Mouse (Mus musculus) hindbrain, embryonic 14.5 days (tissue): Measurements from ENCODE around the gene Gbf1. TPM values are rescaled to one million over a fixed set of nuclear protein-coding genes. Genes with fewer than 3 reads are reported as not detected.
A peak's percentile ranks its signal among the peaks of the same experiment; 100 is the strongest.
"Not testable (repeated sequence)": the region's sequence is repeated elsewhere in the genome, so short reads cannot be mapped to it uniquely, and the experiment has no call there.

Experiments
- ATAC-seq: fragments of 200-750 bp; cut with Nextera tagmentation; 2 replicates; pipeline ENCODE4 v1.8.0; 2017; ENCODE audit warnings: moderate number of reproducible peaks, mild to moderate bottlenecking, moderate TSS enrichment, moderate library complexity; ENCODE audit not compliant: low FRiP score
- DNase-seq: peaks from one replicate; pipeline ENCODE4 v3.0.0-alpha.2; 2015; ENCODE audit warnings: low spot score
- H3K27ac ChIP-seq: fragments of 300-500 bp; sonication (generic); 2 replicates; pipeline ENCODE4 v1.5.1; 2014; ENCODE audit warnings: mild to moderate bottlenecking, moderate library complexity
- H3K27me3 ChIP-seq: fragments of 300-500 bp; sonication (generic); 2 replicates; pipeline ENCODE4 v1.6.1; 2014; ENCODE audit warnings: mild to moderate bottlenecking, low read length, mixed read lengths; ENCODE audit not compliant: control insufficient read depth, insufficient read depth
- H3K36me3 ChIP-seq: fragments of 300-500 bp; sonication (generic); replicated peaks from 2 replicates; pipeline ENCODE4 v1.6.1; 2014; ENCODE audit not compliant: control insufficient read depth, insufficient read depth
- H3K4me1 ChIP-seq: fragments of 300-500 bp; sonication (generic); replicated peaks from 2 replicates; pipeline ENCODE4 v1.6.1; 2014; ENCODE audit warnings: antibody characterized with exemption, low read length, mixed read lengths; ENCODE audit not compliant: control insufficient read depth, insufficient read depth
- H3K4me2 ChIP-seq: fragments of 300-500 bp; sonication (generic); replicated peaks from 2 replicates; pipeline ENCODE4 v1.6.1; 2014; ENCODE audit warnings: mild to moderate bottlenecking, moderate library complexity
- H3K4me3 ChIP-seq: fragments of 300-500 bp; sonication (generic); replicated peaks from 2 replicates; pipeline ENCODE4 v1.5.1; 2014; ENCODE audit warnings: mild to moderate bottlenecking, low read length
- H3K9ac ChIP-seq: fragments of 300-500 bp; sonication (generic); 2 replicates; pipeline ENCODE4 v1.6.1; 2014
- H3K9me3 ChIP-seq: fragments of 300-500 bp; sonication (generic); 2 replicates; pipeline ENCODE4 v1.6.1; 2016; ENCODE audit warnings: low read length; ENCODE audit not compliant: control insufficient read depth
- WGBS: fragments of 180-500 bp; shearing (Covaris S2); extraction: QIAGEN DNeasy Blood & Tissue Kit; methylation state at CpG from one replicate; pipeline ENCODE4 v1.1.7; 2014; 5-methylcytosine and 5-hydroxymethylcytosine counted together
- polyA plus RNA-seq: library from polyadenylated mRNA; unstranded; fragments of >200 nt; fragmentation: Nextera tagmentation; extraction: Ambion mirVana; gene quantifications from 2 replicates; pipeline ENCODE4 v1.2.1, GENCODE M21; 2014

Gene Gbf1
- polyA plus RNA-seq, 1 experiment from 2014 or later = 68.3 TPM

DNA sequence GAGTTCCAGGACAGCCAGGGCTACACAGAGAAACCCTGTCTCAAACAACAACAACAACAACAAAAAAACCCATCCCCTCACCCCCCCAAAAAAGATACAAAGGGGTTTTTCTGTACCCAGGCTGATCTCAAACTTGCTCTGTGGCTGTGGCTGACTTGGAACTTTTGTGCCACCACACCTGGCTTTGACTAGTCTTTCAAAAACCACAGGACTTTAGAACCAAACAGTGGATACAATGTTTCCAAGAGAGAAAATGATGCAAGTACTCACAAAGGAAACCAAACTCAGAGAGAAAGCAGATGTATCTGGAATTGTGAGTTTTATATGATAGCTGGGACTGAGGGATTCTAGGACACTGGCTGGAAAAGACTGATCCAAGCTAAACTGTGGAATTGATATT is 27.7 kb upstream of the Gbf1 start:
- Histone ChIP-seq H3K27me3 (0 out of 2 replicates have a peak, but pooled peaks cover 6% of the 10 kb centered on the region), H3K4me2 (no peak overlapping the region), H3K9me3 (no peaks in the 10 kb centered on the region), H3K9ac (no peak overlapping the region), H3K4me1 (no peaks in the 10 kb centered on the region), H3K36me3 (no peaks in the 10 kb centered on the region), H3K4me3 (no peak overlapping the region), H3K27ac (no peak overlapping the region)
- ATAC-seq (no peak), DNase-seq (no peak)

DNA sequence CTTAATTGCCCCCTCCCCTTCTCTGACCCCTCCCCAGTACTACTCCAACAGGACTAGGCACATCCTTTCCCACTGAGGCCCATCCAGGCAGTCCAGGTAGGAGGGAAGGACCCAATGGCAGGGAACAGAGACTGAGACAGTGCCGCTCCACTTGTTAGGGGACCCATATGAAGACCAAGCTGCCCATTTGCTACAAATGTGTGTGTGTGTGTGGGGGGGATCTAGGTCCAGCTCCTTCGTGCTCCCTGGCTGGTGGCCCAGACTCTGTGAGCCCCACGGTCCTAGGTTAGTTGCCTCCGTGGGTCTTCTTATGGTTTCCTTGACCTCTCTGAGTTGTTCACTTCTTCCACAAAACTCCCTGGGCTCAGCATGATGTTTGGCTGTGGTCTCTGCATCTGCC is 26.0 kb upstream of the Gbf1 start:
- Histone ChIP-seq H3K4me2 (no peak overlapping the region), H3K9me3 (no peaks in the 10 kb centered on the region), H3K27me3 (peaks cover 18% of the 10 kb centered on the region), H3K4me1 (no peaks in the 10 kb centered on the region), H3K27ac (no peak overlapping the region), H3K36me3 (no peaks in the 10 kb centered on the region), H3K4me3 (no peak overlapping the region), H3K9ac (no peak overlapping the region)
- WGBS = 89% methylated on average over 4 of the region's 4 CpGs
- DNase-seq (no peak), ATAC-seq (no peak)

DNA sequence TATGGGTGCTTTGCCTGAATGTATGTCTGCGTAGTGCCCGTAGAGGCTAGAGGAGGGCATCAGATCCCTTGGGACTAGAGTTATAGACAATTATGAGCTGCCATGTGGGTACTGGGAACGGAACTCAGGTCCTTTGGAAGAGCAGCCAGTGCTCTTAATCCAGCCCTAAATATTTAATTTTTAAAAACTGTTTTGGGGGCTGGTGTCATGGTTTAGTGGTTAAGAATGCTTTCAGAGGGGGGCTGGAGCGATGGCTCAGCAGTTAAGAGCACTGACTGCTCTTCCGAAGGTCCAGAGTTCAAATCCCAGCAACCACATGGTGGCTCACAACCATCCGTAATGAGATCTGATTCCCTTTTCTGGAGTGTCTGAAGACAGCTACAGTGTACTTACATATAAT is 22.6 kb upstream of the Gbf1 start:
- H3K27ac ChIP-seq, H3K4me2 ChIP-seq, H3K9ac ChIP-seq, H3K9me3 ChIP-seq, H3K4me1 ChIP-seq, H3K4me3 ChIP-seq, H3K36me3 ChIP-seq, ATAC-seq, DNase-seq: not testable (repeated sequence)
- WGBS = 89% methylated on average over 5 of the region's 6 CpGs
- H3K27me3 ChIP-seq = peaks cover 51% of the 10 kb centered on the region

- H3K9ac ChIP-seq = no peak overlapping the region
- DNase-seq = no peak
- no peak overlapping the region for H3K27ac ChIP-seq
- 12% methylated on average over 8 of the region's 8 CpGs for WGBS
- no peak for ATAC-seq
- H3K27me3 ChIP-seq = peaks cover 63% of the 10 kb centered on the region
- no peak overlapping the region for H3K4me3 ChIP-seq
- H3K4me1 ChIP-seq = peaks cover 7% of the 10 kb centered on the region
- H3K9me3 ChIP-seq = no peaks in the 10 kb centered on the region
- no peaks in the 10 kb centered on the region for H3K36me3 ChIP-seq
- H3K4me2 ChIP-seq = peak overlapping the region; percentile 36; the same call in 1 of the 2 replicates
These were observed 21.0 kb upstream of the Gbf1 start for GRCm38 (mm10) chr19:46131283-46131682.

DNA sequence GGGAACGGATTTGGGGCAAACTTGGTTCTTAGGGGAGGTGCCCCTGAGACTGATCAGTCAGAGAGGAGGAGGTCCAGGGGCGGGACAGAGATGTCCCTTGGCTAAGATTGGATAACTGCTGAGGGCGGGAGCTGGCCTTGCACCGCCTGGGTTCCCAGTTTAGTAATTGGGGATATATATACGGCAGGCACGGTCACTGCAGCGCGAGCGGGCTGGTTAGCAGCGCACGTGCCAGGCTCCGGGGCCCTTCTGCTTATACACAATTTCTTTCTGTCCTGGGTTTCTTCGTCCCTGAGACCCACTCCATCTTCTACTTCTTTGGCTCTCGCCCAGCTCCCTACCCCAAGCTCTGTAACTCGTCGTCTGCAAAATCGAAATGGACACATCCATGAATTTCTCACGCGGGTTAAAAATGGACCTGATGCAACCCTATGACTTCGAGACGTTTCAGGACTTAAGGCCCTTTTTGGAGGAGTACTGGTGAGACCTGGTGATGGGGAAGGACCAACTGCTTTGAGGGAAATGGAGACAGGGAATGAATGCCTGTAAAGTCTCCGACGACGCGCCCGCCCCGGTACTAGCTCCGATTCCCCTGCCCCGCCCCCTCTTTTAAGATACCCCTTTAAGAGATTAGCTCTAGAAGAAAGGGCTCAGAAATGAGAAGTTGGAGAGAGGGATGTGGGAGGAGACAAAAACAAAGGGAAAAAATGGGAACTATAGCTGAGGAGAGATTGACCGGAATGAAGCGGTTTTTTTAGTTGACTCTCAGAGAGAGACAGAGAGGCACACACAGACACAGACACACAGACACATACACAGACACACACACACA is 20.4 kb upstream of the Gbf1 start, which contains the start of gene Elovl3:
Gene Elovl3 (plus strand): TSS at position 204 of the 832 bp plus-strand sequence.
- H3K4me1 ChIP-seq = peaks cover 14% of the 10 kb centered on the region
- H3K4me2 ChIP-seq = peak within 1 kb of the TSS; percentile 36
- H3K36me3 ChIP-seq = no peaks in the 10 kb centered on the region
- DNase-seq (no peak), ATAC-seq (no peak)
- H3K27me3 ChIP-seq = peaks cover 69% of the 10 kb centered on the region
- peak within 1 kb of the TSS; percentile 2; the same call in 1 of the 2 replicates for H3K9ac ChIP-seq
- H3K9me3 ChIP-seq = no peaks in the 10 kb centered on the region
- peak within 1 kb of the TSS; percentile 14 for H3K4me3 ChIP-seq
- WGBS = 3% methylated on average over 30 of the region's 31 CpGs
- no peak within 1 kb of the TSS for H3K27ac ChIP-seq

GRCm38 (mm10) chr19:46132577-46132976 is 19.7 kb upstream of the Gbf1 start:
- H3K9me3 ChIP-seq = no peaks in the 10 kb centered on the region
- H3K27me3 ChIP-seq = peaks cover 76% of the 10 kb centered on the region
- no peaks in the 10 kb centered on the region for H3K36me3 ChIP-seq
- ATAC-seq (no peak), DNase-seq (no peak)
- H3K27ac ChIP-seq = no peak overlapping the region
- WGBS = 51% methylated on average over 6 of the region's 6 CpGs
- no peak overlapping the region for H3K9ac ChIP-seq
- peaks cover 15% of the 10 kb centered on the region for H3K4me1 ChIP-seq
- no peak overlapping the region for H3K4me2 ChIP-seq
- no peak overlapping the region for H3K4me3 ChIP-seq

GRCm38 (mm10) chr19:46135297-46135696 is 17.0 kb upstream of the Gbf1 start:
- Histone ChIP-seq H3K27me3 (peaks cover 84% of the 10 kb centered on the region), H3K36me3 (no peaks in the 10 kb centered on the region), H3K9ac (peak overlapping the region; percentile 65), H3K4me2 (peak overlapping the region; percentile 95), H3K4me3 (peak overlapping the region; percentile 48), H3K9me3 (no peaks in the 10 kb centered on the region), H3K27ac (no peak overlapping the region), H3K4me1 (peaks cover 15% of the 10 kb centered on the region)
- 2% methylated on average over 12 of the region's 12 CpGs for WGBS
- DNase-seq (peak; percentile 96), ATAC-seq (peak; percentile 76; the same call in 1 of the 2 replicates)

DNA sequence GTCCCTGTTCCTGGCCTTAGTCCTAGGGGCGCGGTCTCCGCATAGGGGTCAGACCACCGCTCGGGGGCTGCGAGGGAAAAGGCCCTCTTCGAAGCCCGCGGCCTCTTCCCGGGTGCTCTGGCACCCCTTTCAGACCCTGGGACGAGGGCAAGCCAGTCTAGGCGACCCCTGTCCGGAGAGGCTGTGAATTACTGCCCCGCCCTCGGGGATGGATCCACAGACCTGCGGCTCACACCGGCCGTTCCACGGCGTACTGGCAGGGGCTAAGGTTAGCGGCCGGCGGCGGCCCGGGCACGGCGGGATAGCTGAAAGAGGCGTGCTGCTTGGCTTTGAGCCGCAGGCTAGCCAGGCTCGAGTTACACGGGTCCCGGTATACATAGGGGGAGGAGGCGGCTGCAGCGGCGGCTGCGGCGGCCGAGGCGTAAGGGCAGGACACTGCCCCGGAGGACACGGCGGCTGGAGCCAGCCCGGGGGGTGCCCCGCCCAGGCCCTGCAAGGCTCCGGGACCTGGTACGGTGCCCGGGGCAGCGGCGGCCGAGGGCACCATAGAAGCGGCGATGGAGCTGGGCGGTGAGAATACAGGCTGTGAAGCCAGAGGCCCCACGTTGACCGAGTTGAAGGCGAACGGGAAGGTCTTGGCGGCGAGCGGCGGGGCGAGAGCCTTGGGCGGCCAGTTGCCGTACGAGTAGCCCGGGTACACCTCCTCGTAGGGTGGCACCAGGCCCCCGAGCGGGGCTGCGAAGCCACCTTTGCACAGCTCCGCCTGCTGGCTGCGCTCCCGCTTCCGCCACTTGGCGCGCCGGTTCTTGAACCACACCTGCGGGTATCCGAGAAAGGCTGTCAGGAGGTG is 16.3 kb upstream of the Gbf1 start:
- under 1% methylated on average over 76 of the region's 79 CpGs for WGBS
- peaks cover 15% of the 10 kb centered on the region for H3K4me1 ChIP-seq
- H3K9ac ChIP-seq = peak overlapping the region; percentile 65
- DNase-seq (peak; percentile 61), ATAC-seq (peak; percentile 54; the same call in 1 of the 2 replicates)
- H3K36me3 ChIP-seq = no peaks in the 10 kb centered on the region
- H3K27me3 ChIP-seq = peaks cover 79% of the 10 kb centered on the region
- no peak overlapping the region for H3K27ac ChIP-seq
- H3K4me3 ChIP-seq = peak overlapping the region; percentile 48
- no peaks in the 10 kb centered on the region for H3K9me3 ChIP-seq
- H3K4me2 ChIP-seq = peak overlapping the region; percentile 95
